Mouse (Mus musculus) naive thymus-derived CD4-positive, alpha-beta T cell, adult 2 months (primary cell): ENCODE measurements around the gene Rnf183.
A peak's percentile ranks its signal among the peaks of the same experiment; 100 is the strongest.
"Not testable (repeated sequence)": the region's sequence is repeated elsewhere in the genome, so short reads cannot be mapped to it uniquely, and the experiment has no call there.

Experiments used
- DNase-seq: peaks from one replicate; pipeline ENCODE4 v3.0.0-alpha.2; 2011; ENCODE audit warnings: low read depth

Gene Rnf183

DNA sequence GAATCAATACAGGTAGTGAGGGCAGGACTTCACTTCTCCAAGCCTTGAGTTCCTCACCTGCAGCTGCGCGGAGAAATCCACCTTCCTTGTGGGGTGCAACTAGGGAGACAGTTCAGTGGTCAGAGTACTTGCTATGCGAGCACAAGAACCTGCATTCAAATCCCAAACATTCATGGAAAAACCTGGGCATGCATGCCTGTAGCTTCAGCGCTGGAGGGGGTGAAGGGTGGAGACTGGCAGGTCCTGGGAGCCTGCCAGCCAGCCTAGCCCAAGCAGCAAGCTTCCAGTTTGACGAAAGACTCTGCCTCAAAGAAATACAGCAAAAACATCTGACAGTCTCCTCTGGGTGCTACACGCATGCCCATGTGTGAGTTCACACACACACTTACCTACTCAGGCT, at the start of gene Rnf183:
Gene Rnf183 (minus strand): TSS at position 172 of the 400 bp plus-strand sequence.
- no peak for DNase-seq

- DNase-seq = peak; percentile 49
Measured at GRCm38 (mm10) chr4:62480709-62481605, 45.9 kb upstream of the Rnf183 start.

GRCm38 (mm10) chr4:62479937-62480708, 45.1 kb upstream of the Rnf183 start, which contains the start of gene Bspry:
Gene Bspry (plus strand): TSS chr4:62480053.
- DNase-seq = peak; percentile 68

DNA sequence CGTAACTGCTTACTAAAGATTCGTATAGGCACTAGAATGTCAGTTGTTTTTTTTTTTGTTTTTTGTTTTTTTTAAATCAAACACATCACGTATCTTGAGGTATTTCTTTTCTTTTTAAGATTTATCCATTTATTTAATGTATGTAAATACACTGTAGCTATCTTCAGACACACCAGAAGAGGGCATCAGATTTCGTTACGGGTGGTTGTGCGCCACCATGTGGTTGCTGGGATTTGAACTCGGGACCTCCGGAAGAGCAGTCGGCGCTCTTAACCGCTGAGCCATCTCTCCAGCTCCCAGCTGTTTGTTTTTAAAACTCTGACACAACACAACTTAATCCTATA, 44.5 kb upstream of the Rnf183 start:
- not testable (repeated sequence) for DNase-seq

- DNase-seq = no peak
Measured at GRCm38 (mm10) chr4:62477542-62478244, 42.6 kb upstream of the Rnf183 start.

GRCm38 (mm10) chr4:62475793-62476192, 40.7 kb upstream of the Rnf183 start:
- peak; percentile 78 for DNase-seq

DNA sequence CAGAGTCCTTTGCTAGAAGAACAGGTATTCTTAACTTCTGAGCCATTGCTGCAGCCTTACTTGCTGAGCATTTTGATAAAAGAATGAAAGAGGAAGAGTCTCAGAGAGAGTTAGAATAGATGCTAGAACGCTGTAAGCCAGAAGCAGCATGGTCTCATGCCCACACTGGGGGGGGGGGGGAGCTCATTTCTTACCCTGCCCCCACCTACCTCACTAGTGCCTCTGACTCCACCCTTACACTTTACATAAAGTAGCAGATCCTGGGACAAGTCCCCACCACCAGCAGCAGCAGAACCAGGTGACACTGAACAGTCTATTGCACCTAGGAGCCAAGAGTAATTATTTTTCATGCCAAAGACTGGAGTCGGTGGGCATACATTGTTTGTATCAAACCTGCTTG, 40.1 kb upstream of the Rnf183 start:
- no peak for DNase-seq

DNA sequence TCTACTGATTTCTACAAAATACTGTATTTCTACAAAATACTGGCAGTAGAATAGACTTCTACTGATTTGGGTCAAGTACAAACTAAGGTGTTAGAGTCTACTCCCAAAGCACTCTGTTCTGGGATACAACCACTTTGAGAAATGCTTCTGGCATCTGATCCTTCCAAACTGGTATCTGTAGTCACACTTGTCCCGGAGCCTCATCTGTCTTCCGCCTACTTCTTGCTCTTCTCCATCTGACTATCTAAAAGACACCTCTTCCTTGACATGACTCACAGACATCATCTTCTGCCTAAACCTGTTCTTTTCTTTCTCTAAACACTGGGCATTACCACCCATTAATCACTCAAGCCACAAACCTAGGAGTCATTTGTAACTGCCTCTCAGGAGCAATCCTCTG, 37.0 kb upstream of the Rnf183 start:
- DNase-seq = no peak

DNA sequence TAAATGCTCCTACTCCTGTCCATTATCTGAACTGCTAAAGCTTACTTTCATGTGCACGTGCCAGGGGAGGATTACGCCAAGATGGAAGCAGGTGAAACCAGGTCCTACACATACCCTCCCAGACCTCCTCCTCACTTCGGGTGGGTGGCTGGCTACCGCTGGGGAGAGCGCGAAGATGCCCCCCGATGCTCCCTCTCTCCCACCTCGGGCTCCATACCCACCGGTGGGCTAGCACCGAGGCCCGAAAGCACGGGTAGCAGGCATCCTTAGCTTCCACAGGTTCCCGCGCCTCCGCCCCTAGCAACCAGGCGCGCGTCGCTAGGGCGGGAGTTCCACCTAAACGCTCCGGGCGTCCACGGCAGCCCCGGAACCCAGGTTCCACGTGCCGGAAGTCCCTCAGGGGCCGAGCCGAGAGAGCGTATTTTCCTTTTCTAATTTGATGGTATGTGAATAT, 35.6 kb upstream of the Rnf183 start, which contains the start of gene Wdr31:
Gene Wdr31 (minus strand): TSS at position 299 of the 454 bp plus-strand sequence.
- peak; percentile 89 for DNase-seq

- no peak for DNase-seq
Measured at GRCm38 (mm10) chr4:62468158-62468557, 33.1 kb upstream of the Rnf183 start.

GRCm38 (mm10) chr4:62463124-62463523, 28.1 kb upstream of the Rnf183 start:
- DNase-seq = no peak

DNA sequence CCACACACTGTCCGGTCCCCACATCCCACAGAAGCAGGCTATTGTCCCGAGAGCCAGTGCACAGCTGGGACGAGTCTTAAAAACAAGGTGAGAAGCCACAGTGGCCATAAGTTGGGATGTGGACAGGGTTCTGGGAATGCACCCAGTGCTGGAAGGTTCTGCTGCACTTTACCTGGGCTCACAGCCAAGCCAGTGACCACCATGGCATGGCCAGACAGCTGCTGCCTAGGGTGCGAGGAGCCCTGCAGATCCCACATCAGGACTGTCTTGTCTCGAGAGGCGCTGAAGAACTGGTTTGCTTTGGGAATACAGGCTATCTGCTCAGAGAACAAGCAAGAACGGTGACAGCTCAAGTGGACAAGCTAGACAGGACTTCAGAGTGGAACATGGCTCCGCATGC, 25.3 kb upstream of the Rnf183 start:
- no peak for DNase-seq

GRCm38 (mm10) chr4:62459081-62459480, 24.0 kb upstream of the Rnf183 start:
- no peak for DNase-seq

GRCm38 (mm10) chr4:62454995-62455394, 19.9 kb upstream of the Rnf183 start:
- DNase-seq = peak; percentile 73

- DNase-seq = no peak
Measured at GRCm38 (mm10) chr4:62440986-62441385, 5.9 kb upstream of the Rnf183 start.

DNA sequence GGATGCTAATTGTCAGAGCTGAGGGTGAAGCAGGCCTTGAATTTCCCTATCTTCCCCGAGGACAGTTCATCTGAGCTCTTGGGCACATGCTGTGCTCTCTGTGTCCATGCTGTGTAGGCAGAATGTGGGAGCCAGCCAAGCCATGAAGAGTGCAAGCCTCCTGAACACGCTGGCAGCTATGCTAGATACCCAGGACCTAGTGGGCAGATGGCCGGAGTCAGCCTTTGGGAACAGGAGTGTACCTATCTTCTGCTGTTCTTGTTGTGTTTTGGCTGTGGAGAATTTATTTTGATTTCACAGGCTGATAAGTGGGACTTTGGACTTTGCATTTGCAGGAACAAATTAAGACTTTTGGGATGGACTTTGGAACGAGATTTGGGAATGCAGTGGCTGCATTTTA, 5.5 kb upstream of the Rnf183 start:
- no peak for DNase-seq

DNA sequence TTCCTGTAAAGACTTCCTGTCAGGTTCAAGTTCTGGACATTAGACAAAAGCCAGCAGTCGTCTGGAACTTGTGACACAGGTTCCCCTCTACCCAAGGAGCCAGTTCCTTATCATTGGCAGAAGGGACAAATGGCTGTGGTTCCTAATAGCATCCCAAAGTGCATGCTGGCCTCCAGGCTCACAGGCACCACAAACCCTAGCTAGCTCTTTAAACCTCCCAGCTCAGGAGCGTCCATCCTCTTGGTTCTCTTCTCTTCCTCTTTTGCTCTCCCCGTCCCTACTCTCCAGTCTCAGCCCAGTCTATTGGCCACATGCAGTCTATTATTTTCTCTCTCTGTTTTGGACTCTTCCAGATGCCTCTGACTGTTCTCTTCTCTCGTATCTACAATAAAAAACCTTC, 4.7 kb upstream of the Rnf183 start:
- DNase-seq = no peak

GRCm38 (mm10) chr4:62437871-62438270, 2.8 kb upstream of the Rnf183 start:
- no peak for DNase-seq

DNA sequence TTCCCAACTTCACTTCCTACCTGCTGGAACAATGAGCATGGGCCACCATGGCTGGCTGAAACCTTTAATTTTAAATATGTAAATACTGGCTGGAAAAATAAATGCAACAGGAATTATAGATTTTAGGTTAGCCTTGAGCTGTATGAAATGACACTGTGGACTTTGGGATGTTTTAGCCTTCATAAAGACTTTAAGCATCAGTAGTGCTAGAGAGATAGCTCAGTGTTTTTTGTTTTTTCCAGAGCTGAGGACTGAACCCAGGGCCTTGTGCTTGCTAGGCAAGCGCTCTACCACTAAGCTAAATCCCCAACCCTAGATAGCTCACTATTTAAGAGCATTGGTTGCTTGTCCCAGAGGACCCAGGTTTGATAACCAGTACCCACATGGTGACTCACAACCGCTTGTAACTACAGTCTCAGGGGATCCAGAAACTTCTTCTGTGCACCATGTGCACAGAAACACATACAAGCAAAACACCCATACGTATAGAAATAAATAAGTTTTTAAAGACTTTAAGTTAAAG, 2.3 kb upstream of the Rnf183 start:
- no peak for DNase-seq

DNA sequence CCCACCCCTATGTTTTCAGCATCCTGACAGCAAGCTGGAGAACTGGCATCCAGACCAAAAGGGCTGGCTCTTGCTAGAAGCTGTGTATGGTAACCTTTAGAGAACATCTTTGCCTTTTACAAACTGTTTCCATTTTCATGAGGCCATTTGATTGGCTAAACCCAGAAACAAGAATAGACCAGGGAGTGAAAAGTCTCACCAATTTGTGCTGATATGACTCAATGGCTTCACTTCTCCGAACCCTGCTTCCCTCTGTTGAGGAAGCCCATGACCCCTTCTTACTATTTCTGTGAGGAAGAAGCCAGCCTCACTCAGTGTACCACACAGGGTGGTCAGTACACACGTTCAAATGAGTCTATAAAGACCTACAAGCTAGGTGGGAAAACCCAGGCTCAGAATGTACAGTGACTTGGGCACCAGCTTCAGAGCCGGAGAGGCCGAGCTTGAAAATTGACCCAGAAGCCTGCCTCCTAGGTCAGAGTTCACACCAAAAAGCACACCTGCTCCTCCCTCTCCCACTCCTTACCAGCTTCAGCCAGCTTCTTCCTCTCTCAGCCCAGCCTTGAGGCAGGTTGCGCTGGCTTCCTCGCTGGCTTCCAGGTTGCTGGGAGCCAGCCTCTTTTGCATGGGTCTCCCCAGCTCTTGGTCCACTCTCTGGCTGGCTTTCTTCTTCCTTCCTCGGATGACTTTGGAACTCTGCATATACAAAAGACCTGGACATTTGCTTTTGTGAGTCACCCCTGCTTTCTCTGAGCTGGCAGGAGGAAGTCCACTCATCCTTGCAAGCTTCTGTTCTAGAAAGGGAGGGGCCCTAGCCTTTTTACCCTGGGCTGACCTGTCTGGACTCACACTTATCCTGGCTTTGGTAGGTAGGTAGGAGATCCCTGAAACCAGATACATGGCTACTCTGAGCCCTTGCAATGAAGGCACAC, 847 bp downstream of the Rnf183 start:
- DNase-seq = no peak

DNA sequence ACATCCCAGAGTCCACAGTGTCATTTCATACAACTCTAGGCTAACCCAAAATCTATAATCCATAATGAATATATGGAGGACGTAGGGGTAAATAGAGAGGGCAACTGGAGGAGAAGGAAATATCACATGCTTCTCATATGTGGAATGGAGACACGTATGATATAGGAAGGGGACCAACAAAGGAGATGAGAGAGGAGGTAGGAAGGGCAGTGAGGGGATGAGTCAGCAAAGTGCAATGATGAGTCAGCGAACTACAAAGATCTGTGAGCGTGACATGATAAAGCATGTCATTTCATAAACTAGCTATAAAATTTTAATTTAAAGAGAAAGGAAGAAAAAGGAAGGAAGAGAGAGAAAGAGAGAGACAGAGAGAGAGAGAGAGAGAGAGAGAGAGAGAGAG, 3.5 kb downstream of the Rnf183 start:
- DNase-seq = no peak
